Mouse (Mus musculus) megakaryocyte progenitor cell, adult 5-6 weeks (primary cell): ENCODE measurements around the gene Sfxn2. TPM values are rescaled to one million over a fixed set of nuclear protein-coding genes. Genes with fewer than 3 reads are reported as not detected.

ENCODE experiments used
- ATAC-seq: replicated peaks from 2 replicates; pipeline ENCODE4 v1.8.0; 2016; ENCODE audit warnings: mild to moderate bottlenecking, moderate TSS enrichment, inconsistent platforms; ENCODE audit not compliant: poor library complexity
- total RNA-seq, 2 experiments: library from RNA; stranded (forward) in 1 of 2; stranded (reverse) in 1 of 2; fragments of 157-497, 149-512 nt in 1 of 2; fragments of 200-1000 nt in 1 of 2; gene quantifications; 2 replicates each; pipeline versions ENCODE4 v1.2.3 to v1.2.4; 2015 to 2017

Gene Sfxn2
- total RNA-seq, 2 experiments from 2014 or later: 8.9 to 9.2 TPM

DNA sequence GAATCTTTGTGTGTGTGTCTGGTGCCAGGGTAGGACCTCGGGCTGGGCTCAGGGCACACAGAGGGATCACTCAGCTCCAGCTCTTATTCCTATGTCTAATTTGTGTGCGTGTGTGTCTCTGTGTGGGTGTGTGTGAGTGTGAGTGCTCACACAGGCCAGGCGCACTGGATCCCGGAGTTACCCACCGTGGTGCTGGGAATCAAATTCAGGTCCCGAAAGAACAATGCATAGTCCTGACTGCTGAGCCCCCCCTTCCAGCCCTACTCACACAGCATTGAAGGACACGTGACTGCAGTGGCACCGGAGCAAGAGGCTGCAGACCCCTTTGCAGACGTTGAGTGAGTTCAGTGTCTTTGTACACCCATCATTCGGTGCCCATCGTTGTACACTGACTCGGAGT is 51.9 kb downstream of the Sfxn2 start:
- ATAC-seq: no peak

- no peak for ATAC-seq
These were observed 52.4 kb downstream of the Sfxn2 start for GRCm38 (mm10) chr19:46625519-46625918.

GRCm38 (mm10) chr19:46628403-46628802 is 55.2 kb downstream of the Sfxn2 start:
- ATAC-seq: no peak

DNA sequence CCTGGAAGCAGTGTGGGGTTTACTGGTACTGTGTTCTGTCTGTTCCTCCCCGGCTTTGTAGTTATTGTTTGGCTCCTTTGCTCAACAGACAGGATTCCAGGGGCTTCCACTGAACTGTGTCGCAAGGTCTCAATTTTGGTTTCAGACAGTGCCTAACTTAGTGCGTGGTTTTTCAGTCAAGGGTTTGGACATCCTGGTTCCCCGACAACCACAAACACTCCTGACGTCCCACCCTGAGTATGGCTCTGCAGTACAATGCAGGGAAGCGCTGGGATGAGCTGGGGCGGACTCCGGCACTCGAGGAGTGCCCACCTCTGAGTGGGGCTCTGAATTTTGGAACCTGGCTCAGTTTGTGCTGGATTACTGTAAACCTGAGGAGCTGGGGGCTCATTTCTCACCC is 56.6 kb downstream of the Sfxn2 start:
- peak; percentile 39; the same call in 1 of the 2 replicates for ATAC-seq

GRCm38 (mm10) chr19:46631637-46632036 is 58.5 kb downstream of the Sfxn2 start:
- ATAC-seq: no peak

DNA sequence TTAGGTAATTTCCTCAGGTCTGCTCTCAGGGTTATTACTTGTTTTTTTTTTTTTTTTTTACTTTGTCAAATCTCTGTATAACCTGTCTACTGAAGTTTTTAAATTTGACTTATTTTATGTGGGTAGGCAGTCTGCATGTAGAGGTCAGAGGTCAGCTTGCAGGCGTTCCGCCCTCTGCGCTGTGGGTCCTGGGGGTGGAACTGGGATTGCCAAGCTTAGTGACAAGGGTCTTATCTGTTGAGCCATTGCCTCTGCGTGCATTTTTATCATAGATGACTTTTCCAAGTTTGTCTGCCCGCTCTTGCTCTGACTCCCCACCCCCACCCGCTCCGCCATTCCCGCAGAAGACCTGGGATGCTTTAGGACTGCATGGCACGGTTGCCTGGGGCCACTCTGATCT is 62.6 kb downstream of the Sfxn2 start:
- ATAC-seq: 0 out of 2 replicates have a peak, but pooled peaks have one; percentile 17

- peak; percentile 50; the same call in 1 of the 2 replicates for ATAC-seq
These were observed 64.4 kb downstream of the Sfxn2 start for GRCm38 (mm10) chr19:46637598-46637997.

DNA sequence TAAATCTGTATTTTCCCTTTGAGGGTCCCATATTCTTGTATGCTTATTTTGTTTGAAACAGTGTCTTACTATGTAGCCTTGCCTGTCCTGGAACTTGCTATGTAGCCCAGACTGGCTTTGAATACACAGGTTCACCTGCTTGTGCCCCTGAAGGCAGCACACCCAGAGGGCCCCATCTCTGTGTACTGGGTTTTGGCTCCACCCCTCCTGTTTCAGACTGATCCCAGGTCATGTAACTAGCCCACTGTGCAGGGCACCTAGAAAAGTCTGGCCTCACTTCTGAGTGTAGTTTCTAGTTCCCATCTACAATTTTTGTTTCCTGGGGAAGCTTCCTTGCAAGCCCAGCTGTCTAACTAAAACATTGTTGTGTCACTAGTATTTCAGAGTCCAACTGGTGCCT is 65.9 kb downstream of the Sfxn2 start:
- ATAC-seq: no peak

DNA sequence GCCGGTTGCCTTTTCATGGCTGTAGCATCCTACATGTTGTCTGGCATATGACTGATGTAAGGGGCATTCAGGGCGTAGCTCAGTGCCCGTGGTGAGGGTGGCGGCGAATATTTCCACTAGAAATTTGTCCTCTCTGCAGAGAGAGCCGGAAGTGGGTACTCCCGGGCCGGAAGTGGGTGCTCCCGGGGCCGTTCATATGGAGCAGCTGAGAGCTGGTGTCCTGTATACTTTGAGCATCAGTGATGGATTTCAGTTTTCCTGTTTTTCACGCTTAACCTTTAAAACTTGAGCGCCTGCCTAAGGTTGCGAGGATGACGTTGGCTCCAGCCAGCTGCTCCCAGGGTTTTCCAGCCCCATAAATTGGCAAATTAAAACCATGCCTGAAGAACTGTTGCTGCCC is 66.3 kb downstream of the Sfxn2 start:
- ATAC-seq: no peak

GRCm38 (mm10) chr19:46640780-46641179 is 67.6 kb downstream of the Sfxn2 start:
- ATAC-seq: no peak

DNA sequence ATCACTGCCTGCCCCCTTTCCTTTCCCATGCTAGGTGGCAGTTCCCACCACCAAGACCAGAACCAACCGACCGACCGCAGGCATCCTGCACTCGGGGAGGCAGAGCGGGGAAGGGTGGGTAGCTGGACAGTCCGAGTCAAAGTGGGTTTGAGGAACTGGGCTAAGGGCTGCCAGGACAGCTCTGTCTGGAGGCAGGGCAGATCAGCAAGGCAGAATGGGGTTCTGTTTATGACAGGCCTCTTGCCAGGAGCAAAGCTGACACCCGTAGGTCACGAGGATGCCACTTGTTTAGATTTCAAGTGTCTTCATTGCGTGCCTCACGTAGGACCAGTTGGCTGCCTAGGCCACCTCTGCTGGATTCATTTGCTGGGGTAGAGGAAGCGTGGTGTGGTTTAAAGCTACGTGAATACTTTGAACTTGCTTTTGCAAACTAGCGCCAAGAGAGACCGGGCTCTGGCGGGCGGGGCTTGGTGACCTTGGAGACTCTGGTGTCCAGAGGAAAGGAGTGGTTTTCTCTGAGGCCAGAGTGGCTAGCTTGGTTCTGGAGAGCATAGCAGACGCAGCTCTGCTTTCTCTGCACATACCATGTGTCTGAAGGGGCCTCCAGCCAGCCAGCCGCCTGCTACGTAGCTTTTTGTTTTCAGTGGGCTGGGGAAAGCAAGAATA is 68.4 kb downstream of the Sfxn2 start:
- peak; percentile 9; the same call in 1 of the 2 replicates for ATAC-seq

DNA sequence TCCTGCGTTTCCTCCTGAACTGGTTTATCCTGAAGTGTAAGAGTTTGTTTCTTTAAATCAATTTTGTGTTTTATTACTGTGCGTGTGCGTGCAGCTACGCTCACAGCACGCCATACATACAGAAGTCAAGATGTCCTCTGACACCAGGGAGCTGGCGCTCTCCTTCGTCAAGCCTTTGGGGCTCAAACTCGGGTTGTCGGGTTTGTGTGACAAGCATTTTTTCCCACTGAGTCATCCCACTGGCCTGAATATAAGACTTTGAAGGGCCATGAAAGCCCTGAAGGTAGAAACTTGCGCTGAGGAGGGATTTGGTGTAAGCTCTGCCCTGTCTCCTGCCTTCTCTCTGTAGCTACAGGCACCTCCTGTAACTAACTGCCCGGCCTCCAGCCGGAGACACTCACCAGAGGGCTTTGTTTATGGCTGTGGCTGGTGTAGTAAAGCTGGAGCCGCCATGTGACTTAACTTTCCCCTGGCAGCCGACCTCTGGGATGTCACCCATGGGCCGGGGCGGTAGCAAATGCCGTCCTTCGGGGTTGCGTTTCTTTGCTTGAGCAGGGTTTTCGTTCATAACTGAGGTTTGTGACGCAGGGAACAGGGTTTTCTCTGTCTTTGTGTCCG is 69.1 kb downstream of the Sfxn2 start:
- no peak for ATAC-seq

DNA sequence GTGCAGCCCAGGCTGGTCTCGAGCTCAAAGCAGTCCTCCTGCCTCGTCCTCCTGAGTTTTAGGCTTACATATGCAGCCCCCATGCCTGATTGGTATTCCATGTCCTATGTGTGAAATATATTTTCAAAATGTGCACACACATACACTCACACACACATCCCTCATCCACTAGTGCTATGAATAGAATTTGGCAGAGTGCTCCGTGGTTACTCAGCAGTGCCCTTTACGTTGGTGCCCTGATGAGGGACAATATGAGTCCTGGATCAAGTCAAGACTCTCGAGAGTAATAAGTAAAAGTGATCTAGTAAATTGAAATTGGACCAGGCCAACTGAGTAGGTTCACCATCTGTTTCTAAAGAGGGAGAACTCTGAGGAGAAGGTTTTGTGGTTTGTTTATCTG is 70.1 kb downstream of the Sfxn2 start:
- ATAC-seq: no peak

DNA sequence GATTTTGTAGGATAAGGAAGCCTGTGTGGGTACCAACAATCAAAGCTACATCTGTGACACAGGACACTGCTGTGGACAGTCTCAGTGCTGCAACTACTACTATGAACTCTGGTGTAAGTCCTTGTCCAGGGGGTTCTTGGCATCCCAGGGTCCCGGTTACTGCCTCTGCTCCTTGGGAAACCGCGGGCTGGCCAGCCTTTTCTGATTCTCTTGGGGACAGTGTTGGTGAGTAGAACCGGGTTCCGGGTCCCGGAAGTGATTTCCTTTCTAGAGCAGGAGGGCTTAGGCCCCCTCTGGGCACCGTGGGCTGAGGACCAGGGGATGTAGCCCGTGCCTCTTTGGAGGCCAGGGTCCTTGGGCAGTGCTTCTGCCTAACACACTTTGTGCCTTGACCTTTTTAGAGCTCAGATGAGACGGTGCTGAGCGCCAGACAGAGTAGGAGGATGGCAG is 71.2 kb downstream of the Sfxn2 start:
- ATAC-seq: no peak

GRCm38 (mm10) chr19:46644793-46645602 is 71.8 kb downstream of the Sfxn2 start:
- no peak for ATAC-seq

- no peak for ATAC-seq
These were observed 72.9 kb downstream of the Sfxn2 start for GRCm38 (mm10) chr19:46646041-46646481.

DNA sequence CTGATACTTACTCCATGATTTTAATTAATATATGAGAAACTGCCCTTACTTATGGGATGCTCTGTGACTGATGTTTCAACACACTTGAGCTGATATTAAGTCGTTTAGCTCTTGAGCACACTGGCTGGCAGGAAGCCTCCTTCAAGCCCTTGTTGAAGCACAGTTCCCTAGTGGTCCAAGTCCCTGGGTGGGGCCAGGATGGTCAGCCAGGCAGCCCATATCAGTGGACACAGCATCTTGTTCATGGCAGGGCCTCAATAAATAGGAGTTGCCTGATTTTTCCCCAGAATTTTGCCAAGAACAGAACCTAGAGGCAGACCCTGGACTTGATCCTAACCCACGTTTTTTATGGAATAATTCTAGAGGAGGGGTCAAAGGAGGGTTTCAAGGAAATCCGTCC is 74.1 kb downstream of the Sfxn2 start:
- ATAC-seq: no peak

Other genes with a start within 250 kb of the Sfxn2 start
- 0.30 TPM in 1 of 2 replicates, not detected in the other for gene Psd, start 246.2 kb upstream of the Sfxn2 start, total RNA-seq (2015)
- gene Psd, start 246.2 kb upstream of the Sfxn2 start, total RNA-seq (2017): 0.12 and 0.84 TPM in 2 replicates
- gene Fbxl15, start 245.2 kb upstream of the Sfxn2 start, total RNA-seq (2015): 0.72 and 1.4 TPM in 2 replicates
- gene Fbxl15, start 245.2 kb upstream of the Sfxn2 start, total RNA-seq (2017): 0.71 and 2.7 TPM in 2 replicates
- gene Cuedc2, start 234.7 kb upstream of the Sfxn2 start, total RNA-seq (2015): 41.4 and 42.1 TPM in 2 replicates
- 148 and 184 TPM in 2 replicates for gene Cuedc2, start 234.7 kb upstream of the Sfxn2 start, total RNA-seq (2017)
- gene Mfsd13a, start 232.2 kb upstream of the Sfxn2 start, total RNA-seq (2015): 65.8 and 66.4 TPM in 2 replicates
- gene Mfsd13a, start 232.2 kb upstream of the Sfxn2 start, total RNA-seq (2017): 15.3 and 17.4 TPM in 2 replicates
- 0.61 and 1.5 TPM in 2 replicates for gene 2310034G01Rik, start 223.1 kb upstream of the Sfxn2 start, total RNA-seq (2015)
- gene 2310034G01Rik, start 223.1 kb upstream of the Sfxn2 start, total RNA-seq (2017): 0.29 and 1.8 TPM in 2 replicates
- gene Actr1a, start 177.6 kb upstream of the Sfxn2 start, total RNA-seq (2015): 46.0 and 52.2 TPM in 2 replicates
- gene Actr1a, start 177.6 kb upstream of the Sfxn2 start, total RNA-seq (2017): 76.3 and 87.6 TPM in 2 replicates
- gene Sufu, start 176.5 kb upstream of the Sfxn2 start, total RNA-seq (2015): 12.9 and 14.9 TPM in 2 replicates
- gene Sufu, start 176.5 kb upstream of the Sfxn2 start, total RNA-seq (2017): 6.6 and 7.0 TPM in 2 replicates
- 9.7 and 18.0 TPM in 2 replicates for gene Trim8, start 71.7 kb upstream of the Sfxn2 start, total RNA-seq (2015)
- 12.8 and 12.9 TPM in 2 replicates for gene Trim8, start 71.7 kb upstream of the Sfxn2 start, total RNA-seq (2017)
- 12.5 and 15.6 TPM in 2 replicates for gene Arl3, start 167 bp upstream of the Sfxn2 start, total RNA-seq (2015)
- 10.2 and 13.4 TPM in 2 replicates for gene Arl3, start 167 bp upstream of the Sfxn2 start, total RNA-seq (2017)
- 17.0 and 18.4 TPM in 2 replicates for gene Wbp1l, start 25.7 kb downstream of the Sfxn2 start, total RNA-seq (2015)
- 23.3 and 25.7 TPM in 2 replicates for gene Wbp1l, start 25.7 kb downstream of the Sfxn2 start, total RNA-seq (2017)
- not detected in 2 replicates for gene Cyp17a1, start 99.8 kb downstream of the Sfxn2 start, total RNA-seq (2015)
- gene Cyp17a1, start 99.8 kb downstream of the Sfxn2 start, total RNA-seq (2017): not detected in 2 replicates
- gene Borcs7, start 116.5 kb downstream of the Sfxn2 start, total RNA-seq (2015): 14.1 TPM in 2 replicates
- 4.6 and 6.5 TPM in 2 replicates for gene Borcs7, start 116.5 kb downstream of the Sfxn2 start, total RNA-seq (2017)
- 31.2 and 43.3 TPM in 2 replicates for gene As3mt, start 134.1 kb downstream of the Sfxn2 start, total RNA-seq (2015)
- gene As3mt, start 134.1 kb downstream of the Sfxn2 start, total RNA-seq (2017): 54.4 and 65.8 TPM in 2 replicates
- 6.4 and 8.0 TPM in 2 replicates for gene Cnnm2, start 188.2 kb downstream of the Sfxn2 start, total RNA-seq (2015)
- gene Cnnm2, start 188.2 kb downstream of the Sfxn2 start, total RNA-seq (2017): 5.5 and 5.8 TPM in 2 replicates